Mouse (Mus musculus) cortical plate, adult 2 months (tissue): ENCODE data around the gene H2-Q2.
"Not testable (repeated sequence)": the region's sequence is repeated elsewhere in the genome, so short reads cannot be mapped to it uniquely, and the experiment has no call there.

Experiments used
- CTCF ChIP-seq: fragments of 200-500 bp; IDR thresholded peaks from 2 replicates; pipeline ENCODE4 v1.5.1; 2011; ENCODE audit warnings: mild to moderate bottlenecking, control low read depth, low read length; ENCODE audit not compliant: insufficient read depth; ENCODE audit errors: extremely low read depth
- POLR2A ChIP-seq: fragments of 200-500 bp; IDR thresholded peaks from 2 replicates; pipeline ENCODE4 v1.6.1; 2011; ENCODE audit warnings: mild to moderate bottlenecking, low read length, control low read depth; ENCODE audit not compliant: insufficient read depth; ENCODE audit errors: extremely low read depth

- TF ChIP-seq CTCF, POLR2A: not testable (repeated sequence)
These were observed 41.6 kb upstream of the H2-Q2 start for GRCm38 (mm10) chr17:35300261-35300945.
